Mouse (Mus musculus) leukemia stem cell, adult 10-12 weeks (primary cell): Measurements from ENCODE around the gene Ubac2. TPM values are rescaled to one million over a fixed set of nuclear protein-coding genes. Genes with fewer than 3 reads are reported as not detected.

ENCODE experiments used
- polyA plus RNA-seq: library from polyadenylated mRNA; stranded (reverse); fragments of >175 nt; gene quantifications from 2 replicates; pipeline ENCODE4 v1.2.3, GENCODE M21; 2012; ENCODE audit warnings: low replicate concordance

Ubac2 gene
- polyA plus RNA-seq: 67.4 and 67.8 TPM in 2 replicates

DNA sequence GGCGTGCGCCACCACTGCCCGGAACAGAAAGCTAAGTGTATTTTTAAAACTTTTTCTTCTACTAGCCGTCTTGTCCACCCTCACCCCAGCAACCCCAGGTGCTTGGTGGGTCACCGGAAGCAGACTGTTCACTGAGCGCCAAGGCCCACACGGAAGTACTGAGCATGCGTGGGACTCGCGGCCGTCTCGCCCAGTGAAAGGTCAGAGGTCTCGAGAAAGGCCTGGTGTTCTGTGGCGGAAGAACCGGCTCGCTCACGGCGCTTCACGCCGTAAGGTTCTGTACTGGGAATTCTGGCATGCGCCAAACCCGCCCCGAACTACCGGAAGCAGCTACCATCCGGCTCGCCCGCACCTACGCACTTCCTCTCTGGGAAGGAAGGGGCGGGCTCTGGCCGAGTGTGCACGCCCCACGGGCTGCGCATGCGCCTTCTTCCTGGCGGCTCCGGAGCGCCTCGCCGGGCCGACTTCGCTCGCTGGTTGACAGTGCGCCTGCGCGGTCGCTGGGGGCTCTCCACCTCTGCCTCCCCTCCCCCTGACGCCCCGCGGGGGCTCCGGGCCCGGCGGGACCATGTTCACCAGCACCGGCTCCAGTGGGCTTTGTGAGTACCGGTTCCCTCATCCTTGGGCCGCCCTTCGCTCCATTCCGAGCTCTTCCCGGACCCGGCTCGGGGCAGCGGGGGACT, at the start of gene Ubac2:
TSS of gene Ubac2 (plus strand) at position 445 of the 683 bp plus-strand sequence.

DNA sequence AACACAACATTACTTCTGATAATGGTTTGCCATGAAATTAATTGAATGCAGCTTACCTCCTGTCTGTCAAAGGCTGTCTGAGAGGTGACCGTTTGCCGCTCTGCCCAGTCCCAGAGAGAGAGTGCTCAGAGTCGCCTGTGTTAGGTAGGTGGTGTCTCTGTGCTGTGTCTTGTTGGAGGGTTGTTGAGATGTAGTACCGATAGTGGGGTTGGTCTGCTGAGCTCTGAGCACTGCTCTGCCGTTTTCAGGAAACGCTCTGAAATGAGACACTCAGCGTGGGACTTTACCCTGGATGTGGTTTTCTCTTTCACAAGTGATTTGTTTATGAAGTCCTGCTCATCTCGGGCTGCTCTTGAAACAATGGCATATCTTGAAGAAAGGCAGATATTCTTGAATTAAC, 37.2 kb downstream of the Ubac2 start, which contains the start of gene Gpr18:
TSS of gene Gpr18 (minus strand) at position 161 of the 400 bp plus-strand sequence.

DNA sequence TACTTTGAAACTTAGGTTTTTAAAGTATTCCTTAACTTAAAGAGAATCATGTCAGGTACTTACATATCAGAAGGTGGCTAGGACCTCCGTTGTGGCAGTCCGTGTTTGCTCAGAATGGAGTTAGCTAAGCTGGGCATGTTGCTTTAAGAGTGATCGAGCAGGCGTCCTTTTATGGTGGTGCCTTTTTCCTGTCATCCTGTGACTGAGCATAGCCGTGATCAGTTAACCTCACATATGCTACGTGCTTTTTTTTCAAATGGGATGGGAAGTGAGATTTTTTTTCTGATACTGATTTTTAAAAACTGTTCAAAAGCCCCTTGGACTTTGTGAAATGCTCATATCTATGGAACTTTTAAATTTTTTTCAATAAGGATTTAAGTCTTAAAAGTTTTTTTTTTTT, 86.6 kb downstream of the Ubac2 start, which contains the start of gene Gpr183:
TSS of gene Gpr183 (minus strand) at position 206 of the 400 bp plus-strand sequence.

DNA sequence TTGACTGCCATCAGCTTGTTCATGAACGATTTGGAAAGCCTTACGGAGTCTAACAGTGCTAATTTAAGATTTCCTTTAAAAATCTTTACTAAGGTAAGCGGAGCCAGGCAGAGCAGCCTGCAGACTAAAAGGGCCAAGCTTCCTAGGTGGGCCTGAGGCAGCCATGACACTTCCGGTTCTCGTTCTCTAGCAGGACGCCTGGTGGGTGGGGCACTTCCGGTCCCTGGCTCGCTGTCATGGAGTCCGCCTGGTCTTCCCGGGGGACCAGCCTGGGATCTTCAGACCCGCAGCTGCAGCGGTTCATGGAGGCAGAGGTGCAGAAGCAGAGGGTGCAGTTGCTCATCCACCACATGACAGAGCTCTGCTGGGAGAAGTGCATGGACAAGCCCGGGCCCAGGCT, 156.0 kb downstream of the Ubac2 start, which contains the start of gene Timm8a2:
TSS of gene Timm8a2 (plus strand) at position 224 of the 400 bp plus-strand sequence.

Other genes starting within 250 kb of the Ubac2 start
- gene Dock9, start 80.8 kb upstream of the Ubac2 start, polyA plus RNA-seq: 0.47 and 0.72 TPM in 2 replicates
- gene Gpr18, start 37.2 kb downstream of the Ubac2 start, polyA plus RNA-seq: 5.3 and 10.6 TPM in 2 replicates
- 2.2 and 2.5 TPM in 2 replicates for gene Gpr183, start 86.6 kb downstream of the Ubac2 start, polyA plus RNA-seq
- gene Timm8a2, start 156.1 kb downstream of the Ubac2 start, polyA plus RNA-seq: not detected in 2 replicates
- gene Tm9sf2, start 228.4 kb downstream of the Ubac2 start, polyA plus RNA-seq: 218 and 236 TPM in 2 replicates